Mouse (Mus musculus) liver, adult 2 months (tissue): ENCODE data around the gene Carf. TPM values are rescaled to one million over a fixed set of nuclear protein-coding genes. Genes with fewer than 3 reads are reported as not detected.
"Not testable (repeated sequence)": the region's sequence is repeated elsewhere in the genome, so short reads cannot be mapped to it uniquely, and the experiment has no call there.

Experiments
- DNase-seq: peaks from one replicate; pipeline ENCODE4 v3.0.0-alpha.2; 2011; ENCODE audit warnings: low read depth, low spot score; ENCODE audit errors: extremely low read depth
- H3K27ac ChIP-seq: fragments of 200-500 bp; replicated peaks from 2 replicates; pipeline ENCODE4 v1.5.1; 2012; ENCODE audit warnings: low read depth, mild to moderate bottlenecking, control low read depth, inconsistent platforms, low read length; ENCODE audit not compliant: insufficient read depth
- H3K27me3 ChIP-seq: fragments of 200-500 bp; 2 replicates; pipeline ENCODE4 v1.6.1; 2012; ENCODE audit warnings: mild to moderate bottlenecking, moderate library complexity, low read length, inconsistent platforms; ENCODE audit not compliant: control insufficient read depth, insufficient read depth
- H3K36me3 ChIP-seq: fragments of 200-500 bp; 2 replicates; pipeline ENCODE4 v1.6.1; 2012; ENCODE audit warnings: low read length, inconsistent platforms; ENCODE audit not compliant: control insufficient read depth, insufficient read depth
- H3K4me1 ChIP-seq: fragments of 200-500 bp; 2 replicates; pipeline ENCODE4 v1.6.1; 2011; ENCODE audit warnings: low read length; ENCODE audit not compliant: control insufficient read depth, insufficient read depth
- H3K4me3 ChIP-seq: fragments of 200-500 bp; 2 replicates; pipeline ENCODE4 v1.5.1; 2011; ENCODE audit warnings: low read depth, mild to moderate bottlenecking, control low read depth, low read length, moderate library complexity; ENCODE audit not compliant: insufficient read depth
- H3K79me2 ChIP-seq: fragments of 200-500 bp; 2 replicates; pipeline ENCODE4 v1.6.1; 2012; ENCODE audit warnings: inconsistent platforms, mild to moderate bottlenecking, low read length, moderate library complexity; ENCODE audit not compliant: control insufficient read depth, insufficient read depth
- H3K9ac ChIP-seq: fragments of 200-500 bp; 2 replicates; pipeline ENCODE4 v1.6.1; 2012; ENCODE audit warnings: low read depth, mild to moderate bottlenecking, control low read depth, inconsistent platforms, low read length
- CTCF ChIP-seq: fragments of 200-500 bp; IDR thresholded peaks from 2 replicates; pipeline ENCODE4 v1.5.1; 2011; ENCODE audit warnings: low read depth, low read length, control low read depth
- POLR2A ChIP-seq: fragments of 200-500 bp; IDR thresholded peaks from 2 replicates; pipeline ENCODE4 v1.6.1; 2011; ENCODE audit warnings: low read length, control low read depth; ENCODE audit not compliant: insufficient read depth; ENCODE audit errors: extremely low read depth
- WGBS: fragments of 180-500 bp; shearing (Covaris S2); methylation state at CpG from one replicate; pipeline ENCODE4 v1.1.7; 2018; 5-methylcytosine and 5-hydroxymethylcytosine counted together
- polyA plus RNA-seq: library from polyadenylated mRNA; depleted of rRNA; stranded (reverse); fragments of >200 nt; gene quantifications from 2 replicates; pipeline ENCODE4 v1.2.3, GENCODE M21; 2012
- total RNA-seq: library from RNA; depleted of rRNA; stranded (reverse); fragments of >200 nt; gene quantifications from 2 replicates; pipeline ENCODE4 v1.2.3, GENCODE M21; 2014

Carf gene
- total and polyA plus RNA-seq, 2 experiments, result 0.69 to 4.7 TPM

- Histone ChIP-seq H3K27me3 (no peaks in the 10 kb centered on the region), H3K27ac (no peak overlapping the region), H3K36me3 (no peaks in the 10 kb centered on the region), H3K9ac (no peak overlapping the region), H3K79me2 (no peaks in the 10 kb centered on the region), H3K4me1 (peaks cover 7% of the 10 kb centered on the region; the same call in 1 of the 2 replicates), H3K4me3 (no peak overlapping the region)
- DNase-seq, result no peak
- TF ChIP-seq CTCF (no peak), POLR2A (no peak)
- WGBS, result 87% methylated on average over 2 of the region's 2 CpGs
Measured at GRCm38 (mm10) chr1:60169626-60170025, 71.6 kb downstream of the Carf start.

GRCm38 (mm10) chr1:60170251-60170650 is 72.2 kb downstream of the Carf start:
- peaks cover 7% of the 10 kb centered on the region; the same call in 1 of the 2 replicates for H3K4me1 ChIP-seq
- TF ChIP-seq POLR2A, result no peak
- no peaks in the 10 kb centered on the region for H3K36me3 ChIP-seq
- no peak overlapping the region for H3K27ac ChIP-seq
- WGBS, result 17% methylated on average over 2 of the region's 2 CpGs
- no peaks in the 10 kb centered on the region for H3K79me2 ChIP-seq
- H3K27me3 ChIP-seq, result no peaks in the 10 kb centered on the region
- no peak overlapping the region for H3K4me3 ChIP-seq
- H3K9ac ChIP-seq, result no peak overlapping the region
- DNase-seq, result peak; percentile 81

GRCm38 (mm10) chr1:60173119-60173518 is 75.1 kb downstream of the Carf start:
- WGBS, result 84% methylated on average over 3 of the region's 3 CpGs
- peaks cover 7% of the 10 kb centered on the region; the same call in 1 of the 2 replicates for H3K4me1 ChIP-seq
- DNase-seq, result no peak
- no peak for TF ChIP-seq CTCF
- TF ChIP-seq POLR2A, result no peak
- no peaks in the 10 kb centered on the region for H3K36me3 ChIP-seq
- H3K4me3 ChIP-seq, result no peak overlapping the region
- H3K9ac ChIP-seq, result no peak overlapping the region
- no peak overlapping the region for H3K27ac ChIP-seq
- no peaks in the 10 kb centered on the region for H3K79me2 ChIP-seq
- H3K27me3 ChIP-seq, result no peaks in the 10 kb centered on the region

GRCm38 (mm10) chr1:60177814-60178213 is 79.8 kb downstream of the Carf start:
- 93% methylated on average over 1 of the region's 1 CpGs for WGBS
- H3K79me2 ChIP-seq, H3K36me3 ChIP-seq, H3K4me3 ChIP-seq, H3K27me3 ChIP-seq, H3K27ac ChIP-seq, H3K4me1 ChIP-seq, DNase-seq, H3K9ac ChIP-seq: not testable (repeated sequence)

- no peak for DNase-seq
- Histone ChIP-seq H3K4me3 (no peak overlapping the region), H3K9ac (no peak overlapping the region), H3K36me3 (peaks cover 4% of the 10 kb centered on the region), H3K4me1 (peaks cover 6% of the 10 kb centered on the region), H3K27ac (no peak overlapping the region), H3K27me3 (no peaks in the 10 kb centered on the region), H3K79me2 (no peaks in the 10 kb centered on the region; the same call in 1 of the 2 replicates)
- WGBS, result 35% methylated on average over 4 of the region's 4 CpGs
- TF ChIP-seq CTCF, result no peak
- no peak for TF ChIP-seq POLR2A
Measured at GRCm38 (mm10) chr1:60179376-60179775, 81.3 kb downstream of the Carf start.

GRCm38 (mm10) chr1:60179932-60180783 is 82.1 kb downstream of the Carf start, which contains the start of gene Nbeal1:
Gene Nbeal1 (plus strand): TSS chr1:60180599.
- Histone ChIP-seq H3K4me3 (peak within 1 kb of the TSS; percentile 96), H3K36me3 (peaks cover 8% of the 10 kb centered on the region), H3K79me2 (no peaks in the 10 kb centered on the region; the same call in 1 of the 2 replicates), H3K4me1 (peaks cover 8% of the 10 kb centered on the region), H3K27ac (peak within 1 kb of the TSS; percentile 91), H3K27me3 (no peaks in the 10 kb centered on the region), H3K9ac (peak within 1 kb of the TSS; percentile 90)
- WGBS, result under 1% methylated on average over 58 of the region's 74 CpGs
- TF ChIP-seq CTCF (peak; percentile 32), POLR2A (peak; percentile 70)
- DNase-seq, result peak; percentile 90
